Mouse (Mus musculus): Measurements from ENCODE around the gene Nus1. TPM values are rescaled to one million over a fixed set of nuclear protein-coding genes. Genes with fewer than 3 reads are reported as not detected.

The Nus1 gene
- polyA plus RNA-seq, 1 experiment from 2014 or later, result 17.6 TPM

DNA sequence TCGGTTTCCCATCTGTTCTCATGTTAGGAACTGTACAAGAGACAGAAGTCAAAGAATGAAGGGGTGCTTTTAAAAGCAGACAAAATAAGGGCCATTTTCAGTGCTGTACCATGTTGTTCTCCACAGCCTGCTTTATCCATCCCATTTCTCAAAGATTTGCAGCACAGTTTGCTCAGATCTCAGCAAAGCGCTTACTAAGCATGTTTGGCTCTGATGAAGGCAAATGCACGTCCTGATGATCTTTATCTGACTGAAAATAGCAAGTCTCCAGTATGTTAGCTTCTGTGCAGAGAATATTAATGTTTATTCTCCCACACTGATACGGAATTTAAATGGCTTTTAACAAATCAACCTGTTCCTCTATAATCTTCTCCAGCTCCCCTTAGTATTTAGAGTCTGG lies 54.2 kb downstream of the Nus1 start:
- no peaks in the 10 kb centered on the region for H3K4me1 ChIP-seq (replicated peaks; ENCODE audit: control insufficient read depth, insufficient read depth, low read length)
- WGBS, result 86% methylated on average over 4 of the region's 4 CpGs
- H3K4me2 ChIP-seq (replicated peaks; ENCODE audit: low read depth, low read length), result no peak overlapping the region
- ATAC-seq (ENCODE audit: low FRiP score) (no peak), DNase-seq (ENCODE audit: low spot score) (no peak)
- no peaks in the 10 kb centered on the region for H3K36me3 ChIP-seq (ENCODE audit: control insufficient read depth, insufficient read depth, low read length)
- no peak overlapping the region for H3K4me3 ChIP-seq (ENCODE audit: low read depth, low read length)
- H3K27ac ChIP-seq (ENCODE audit: low read depth, low read length), result no peak overlapping the region
- no peak overlapping the region for H3K9ac ChIP-seq (ENCODE audit: low read depth, low read length)
- no peaks in the 10 kb centered on the region for H3K9me3 ChIP-seq (ENCODE audit: control insufficient read depth, low read length)
- H3K27me3 ChIP-seq (ENCODE audit: control insufficient read depth, insufficient read depth, low read length), result no peaks in the 10 kb centered on the region

Other genes with a start within 250 kb of the Nus1 start
- gene Ros1, start 222.3 kb upstream of the Nus1 start, polyA plus RNA-seq (2014; fragmentation: Nextera tagmentation; extraction: Ambion mirVana), result 0.03 TPM in 1 of 2 replicates, not detected in the other
- gene Dcbld1, start 183.9 kb upstream of the Nus1 start, polyA plus RNA-seq (2014; fragmentation: Nextera tagmentation; extraction: Ambion mirVana), result 18.8 and 22.5 TPM in 2 replicates
- gene Gm26741, start 58.8 kb upstream of the Nus1 start, polyA plus RNA-seq (2014; fragmentation: Nextera tagmentation; extraction: Ambion mirVana), result not detected in 2 replicates
- 19.8 and 20.6 TPM in 2 replicates for gene Gopc, start 35.4 kb upstream of the Nus1 start, polyA plus RNA-seq (2014; fragmentation: Nextera tagmentation; extraction: Ambion mirVana)
- gene Nepn, start 28.6 kb upstream of the Nus1 start, polyA plus RNA-seq (2014; fragmentation: Nextera tagmentation; extraction: Ambion mirVana), result not detected in 2 replicates